Mouse (Mus musculus): ENCODE results near the gene Defb23. TPM values are rescaled to one million over a fixed set of nuclear protein-coding genes. Genes with fewer than 3 reads are reported as not detected.

Defb23 gene
- polyA plus RNA-seq, 1 experiment from 2014 or later = not detected

DNA sequence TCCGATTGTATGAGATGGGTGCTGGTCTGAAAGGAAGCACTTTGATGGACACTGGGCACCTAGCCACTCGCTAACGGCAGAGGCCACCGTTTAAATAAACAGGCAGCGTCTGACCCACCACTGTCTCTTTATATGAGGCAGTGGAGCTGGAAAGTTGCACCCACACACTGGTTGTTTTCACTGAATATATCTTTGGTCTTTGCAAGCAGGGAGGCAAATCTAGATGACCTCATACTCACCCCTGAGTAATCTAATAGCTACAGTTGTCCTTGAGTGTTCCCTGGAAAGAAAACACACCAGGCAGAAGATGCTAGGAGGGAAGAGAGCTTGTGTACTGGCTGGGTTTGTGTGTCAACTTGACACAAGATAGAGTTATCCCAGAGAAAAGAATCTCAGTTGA lies 17.0 kb downstream of the Defb23 start:
- 26% methylated on average over 5 of the region's 5 CpGs for WGBS
- H3K4me1 ChIP-seq (ENCODE audit: control insufficient read depth, insufficient read depth, low read length) = peaks cover 4% of the 10 kb centered on the region; the same call in 1 of the 2 replicates
- H3K27ac ChIP-seq (ENCODE audit: low read length) = no peak overlapping the region
- H3K9me3 ChIP-seq (ENCODE audit: control insufficient read depth, low read depth, low read length) = no peaks in the 10 kb centered on the region
- H3K9ac ChIP-seq (replicated peaks; ENCODE audit: low read depth, low read length) = no peak overlapping the region
- H3K27me3 ChIP-seq (ENCODE audit: control insufficient read depth, insufficient read depth, low read length) = no peaks in the 10 kb centered on the region
- no peak overlapping the region for H3K4me3 ChIP-seq (ENCODE audit: low read depth, low read length)
- no peak for ATAC-seq (ENCODE audit: insufficient number of reproducible peaks, insufficient read depth, low FRiP score, low read depth)
- no peak overlapping the region for H3K4me2 ChIP-seq (replicated peaks; ENCODE audit: low read depth, low read length)
- no peaks in the 10 kb centered on the region for H3K36me3 ChIP-seq (ENCODE audit: control insufficient read depth, insufficient read depth, low read length)

DNA sequence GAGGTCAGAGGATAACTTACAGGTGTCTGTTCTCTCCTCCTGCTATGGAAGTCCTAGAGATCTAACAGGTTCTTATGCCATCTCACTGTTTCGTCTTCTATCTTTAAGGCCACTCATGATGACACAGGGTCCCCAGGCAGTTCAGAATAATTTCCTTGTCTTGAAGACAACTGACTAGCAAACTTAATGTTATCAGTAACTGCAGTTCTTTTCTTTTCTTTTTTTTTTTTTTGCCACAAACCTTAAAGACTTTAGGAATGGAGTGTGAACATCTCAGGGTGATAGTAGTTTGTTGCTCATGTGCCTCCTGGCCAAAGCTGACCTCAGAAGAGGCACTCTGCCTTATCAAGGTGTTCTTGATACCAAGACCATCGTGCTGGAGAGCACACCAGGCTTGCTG lies 17.8 kb downstream of the Defb23 start:
- Histone ChIP-seq H3K27ac (ENCODE audit: low read length) (no peak overlapping the region), H3K4me1 (ENCODE audit: control insufficient read depth, insufficient read depth, low read length) (peaks cover 4% of the 10 kb centered on the region; the same call in 1 of the 2 replicates), H3K4me2 (replicated peaks; ENCODE audit: low read depth, low read length) (no peak overlapping the region), H3K27me3 (ENCODE audit: control insufficient read depth, insufficient read depth, low read length) (no peaks in the 10 kb centered on the region), H3K9ac (replicated peaks; ENCODE audit: low read depth, low read length) (no peak overlapping the region), H3K9me3 (ENCODE audit: control insufficient read depth, low read depth, low read length) (no peaks in the 10 kb centered on the region), H3K36me3 (ENCODE audit: control insufficient read depth, insufficient read depth, low read length) (no peaks in the 10 kb centered on the region), H3K4me3 (ENCODE audit: low read depth, low read length) (no peak overlapping the region)
- 66% methylated on average over 2 of the region's 2 CpGs for WGBS
- no peak for ATAC-seq (ENCODE audit: insufficient number of reproducible peaks, insufficient read depth, low FRiP score, low read depth)

DNA sequence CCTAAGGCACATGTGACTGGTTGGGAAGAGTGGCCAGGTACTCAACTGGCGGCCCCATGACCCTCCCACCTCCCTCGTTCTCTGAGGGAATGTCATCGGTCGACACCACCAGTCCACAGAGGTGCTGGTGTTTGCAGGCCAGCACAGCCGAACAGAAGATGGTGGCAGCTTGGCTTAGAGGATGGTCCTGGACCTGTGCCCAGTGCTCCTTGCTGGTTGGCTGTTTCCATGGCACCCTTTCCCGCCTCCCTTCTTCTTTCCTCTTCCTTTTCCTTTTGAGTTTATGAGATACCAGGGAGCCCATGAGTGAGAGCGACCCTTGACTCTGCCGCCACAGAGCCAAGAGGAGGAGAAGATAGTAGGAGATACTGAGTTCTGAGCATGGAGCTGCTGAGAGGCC lies 21.1 kb downstream of the Defb23 start:
- Histone ChIP-seq H3K27ac (ENCODE audit: low read length) (no peak overlapping the region), H3K36me3 (ENCODE audit: control insufficient read depth, insufficient read depth, low read length) (no peaks in the 10 kb centered on the region), H3K4me2 (replicated peaks; ENCODE audit: low read depth, low read length) (no peak overlapping the region), H3K27me3 (ENCODE audit: control insufficient read depth, insufficient read depth, low read length) (no peaks in the 10 kb centered on the region), H3K9ac (replicated peaks; ENCODE audit: low read depth, low read length) (no peak overlapping the region), H3K4me3 (ENCODE audit: low read depth, low read length) (no peak overlapping the region), H3K9me3 (ENCODE audit: control insufficient read depth, low read depth, low read length) (no peaks in the 10 kb centered on the region), H3K4me1 (ENCODE audit: control insufficient read depth, insufficient read depth, low read length) (peaks cover 4% of the 10 kb centered on the region; the same call in 1 of the 2 replicates)
- ATAC-seq (ENCODE audit: insufficient number of reproducible peaks, insufficient read depth, low FRiP score, low read depth) = no peak
- 89% methylated on average over 8 of the region's 8 CpGs for WGBS

DNA sequence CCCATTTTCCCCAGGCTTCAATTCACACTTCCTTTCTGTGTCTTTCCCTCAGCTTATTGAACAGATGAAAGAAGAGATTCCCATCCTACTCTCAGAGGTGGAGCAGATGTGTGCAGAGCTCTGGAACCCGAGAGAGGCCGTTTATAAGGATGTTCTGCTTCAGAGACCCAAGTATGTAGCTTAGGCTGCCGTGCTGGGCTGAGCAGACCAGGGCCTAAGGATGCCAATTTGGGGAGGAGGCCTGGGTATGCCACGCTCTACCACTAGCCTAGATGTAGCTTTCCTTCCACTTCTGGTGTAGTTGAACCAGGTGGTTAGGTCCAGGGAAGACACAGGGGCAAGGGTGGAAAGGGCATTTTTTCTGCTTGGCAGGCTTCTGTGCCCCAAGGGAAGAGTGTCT lies 22.1 kb downstream of the Defb23 start:
- no peak overlapping the region for H3K9ac ChIP-seq (replicated peaks; ENCODE audit: low read depth, low read length)
- no peak overlapping the region for H3K4me3 ChIP-seq (ENCODE audit: low read depth, low read length)
- H3K4me2 ChIP-seq (replicated peaks; ENCODE audit: low read depth, low read length) = no peak overlapping the region
- no peak overlapping the region for H3K27ac ChIP-seq (ENCODE audit: low read length)
- ATAC-seq (ENCODE audit: insufficient number of reproducible peaks, insufficient read depth, low FRiP score, low read depth) = no peak
- H3K27me3 ChIP-seq (ENCODE audit: control insufficient read depth, insufficient read depth, low read length) = no peaks in the 10 kb centered on the region
- no peaks in the 10 kb centered on the region for H3K36me3 ChIP-seq (ENCODE audit: control insufficient read depth, insufficient read depth, low read length)
- H3K4me1 ChIP-seq (ENCODE audit: control insufficient read depth, insufficient read depth, low read length) = 0 out of 2 replicates have a peak, but pooled peaks cover under 1% of the 10 kb centered on the region
- no peaks in the 10 kb centered on the region for H3K9me3 ChIP-seq (ENCODE audit: control insufficient read depth, low read depth, low read length)
- 86% methylated on average over 4 of the region's 4 CpGs for WGBS

DNA sequence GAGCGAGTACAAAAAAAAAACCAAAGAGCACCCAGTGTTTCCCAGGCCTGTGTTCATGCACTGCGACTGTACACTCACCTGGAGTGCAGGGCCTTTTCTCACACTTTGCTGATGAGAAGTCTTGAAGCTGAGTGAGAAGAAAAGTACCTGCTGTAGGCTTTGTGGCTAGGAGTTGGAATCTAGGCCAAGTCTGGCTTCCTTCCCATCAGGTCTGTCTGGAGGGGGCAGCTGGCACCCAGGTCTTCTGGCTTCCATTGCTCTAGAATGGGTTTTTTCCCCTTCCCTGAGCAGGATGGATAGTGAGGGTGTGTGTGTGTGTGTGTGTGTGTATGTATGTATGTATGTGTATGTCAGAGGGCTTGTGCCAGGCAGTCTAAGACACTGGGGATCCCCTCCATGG lies 24.6 kb downstream of the Defb23 start:
- Histone ChIP-seq H3K36me3 (ENCODE audit: control insufficient read depth, insufficient read depth, low read length) (no peaks in the 10 kb centered on the region), H3K9me3 (ENCODE audit: control insufficient read depth, low read depth, low read length) (no peaks in the 10 kb centered on the region), H3K27ac (ENCODE audit: low read length) (no peak overlapping the region), H3K4me2 (replicated peaks; ENCODE audit: low read depth, low read length) (no peak overlapping the region), H3K4me3 (ENCODE audit: low read depth, low read length) (no peak overlapping the region), H3K9ac (replicated peaks; ENCODE audit: low read depth, low read length) (no peak overlapping the region), H3K27me3 (ENCODE audit: control insufficient read depth, insufficient read depth, low read length) (no peaks in the 10 kb centered on the region), H3K4me1 (ENCODE audit: control insufficient read depth, insufficient read depth, low read length) (0 out of 2 replicates have a peak, but pooled peaks cover 5% of the 10 kb centered on the region)
- no peak for ATAC-seq (ENCODE audit: insufficient number of reproducible peaks, insufficient read depth, low FRiP score, low read depth)
- 68% methylated on average over 2 of the region's 2 CpGs for whole genome bisulfite sequencing

DNA sequence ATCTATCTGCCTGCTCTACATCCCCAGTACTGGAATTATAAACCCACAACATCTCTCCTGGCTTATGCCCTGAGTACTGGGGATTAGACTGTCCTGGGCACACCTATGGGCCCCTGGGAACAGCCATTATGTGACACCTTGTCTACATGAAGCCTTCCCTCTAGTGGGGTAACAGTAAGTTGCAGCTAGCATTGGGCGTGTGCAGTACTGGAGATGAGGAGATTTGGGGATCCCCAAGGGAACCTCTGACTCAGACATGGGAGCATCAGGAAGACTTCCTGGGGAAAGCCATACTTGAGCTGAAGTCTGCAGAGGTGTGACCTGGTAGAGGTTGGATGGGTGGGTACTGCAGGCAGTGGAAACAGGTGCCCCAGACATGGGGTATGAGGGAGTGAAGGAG lies 25.5 kb downstream of the Defb23 start:
- Histone ChIP-seq H3K9ac (replicated peaks; ENCODE audit: low read depth, low read length) (no peak overlapping the region), H3K4me3 (ENCODE audit: low read depth, low read length) (no peak overlapping the region), H3K4me1 (ENCODE audit: control insufficient read depth, insufficient read depth, low read length) (0 out of 2 replicates have a peak, but pooled peaks cover 5% of the 10 kb centered on the region), H3K9me3 (ENCODE audit: control insufficient read depth, low read depth, low read length) (no peaks in the 10 kb centered on the region), H3K36me3 (ENCODE audit: control insufficient read depth, insufficient read depth, low read length) (no peaks in the 10 kb centered on the region), H3K4me2 (replicated peaks; ENCODE audit: low read depth, low read length) (no peak overlapping the region), H3K27me3 (ENCODE audit: control insufficient read depth, insufficient read depth, low read length) (no peaks in the 10 kb centered on the region), H3K27ac (ENCODE audit: low read length) (no peak overlapping the region)
- no peak for ATAC-seq (ENCODE audit: insufficient number of reproducible peaks, insufficient read depth, low FRiP score, low read depth)
- WGBS = 68% methylated on average over 1 of the region's 1 CpGs

DNA sequence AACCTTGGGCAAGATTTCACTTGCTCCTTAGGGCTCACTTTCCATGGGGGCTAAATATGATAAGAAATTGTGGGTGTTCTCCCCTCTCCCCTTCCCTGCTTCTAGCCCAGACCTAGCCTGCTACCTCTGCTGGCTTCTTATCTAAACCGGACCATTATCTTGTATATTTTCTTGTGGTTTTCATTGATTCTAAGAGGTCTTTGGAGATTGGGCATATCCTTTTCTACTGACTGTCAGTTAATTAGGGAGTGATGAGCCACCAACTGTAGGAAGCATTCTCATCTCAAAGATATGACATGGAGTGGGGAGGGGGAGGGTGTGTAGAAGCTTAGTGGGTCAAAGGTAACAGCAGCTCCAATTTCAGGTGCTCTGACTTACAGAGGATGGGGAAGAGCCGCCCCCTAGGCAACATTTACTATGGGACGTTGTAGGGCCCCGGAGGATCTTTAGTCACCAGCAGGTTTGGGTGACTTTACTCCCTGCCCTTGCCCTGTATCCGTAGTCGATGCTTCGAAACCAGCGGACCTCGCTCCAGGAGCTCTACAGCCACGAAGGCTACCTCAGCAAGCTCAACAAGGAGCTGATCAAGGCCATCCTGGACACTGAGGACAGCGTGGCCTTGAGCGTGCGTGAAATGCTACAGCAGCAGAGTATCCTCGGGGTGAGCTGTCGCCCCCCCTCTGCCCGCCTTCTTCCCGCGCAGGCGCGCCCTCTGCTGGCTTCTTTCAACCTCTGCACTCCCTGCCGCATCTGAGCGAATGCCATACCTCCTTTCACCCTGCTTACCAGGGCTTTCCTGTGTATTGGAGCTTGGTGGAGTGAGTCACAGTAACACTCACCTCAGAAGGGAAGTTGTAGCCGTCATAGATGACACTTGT lies 27.2 kb downstream of the Defb23 start:
- WGBS = 4% methylated on average over 23 of the region's 23 CpGs
- peak overlapping the region; percentile 42 for H3K9ac ChIP-seq (replicated peaks; ENCODE audit: low read depth, low read length)
- H3K4me2 ChIP-seq (replicated peaks; ENCODE audit: low read depth, low read length) = peak overlapping the region; percentile 73
- H3K4me3 ChIP-seq (ENCODE audit: low read depth, low read length) = peak overlapping the region; percentile 28
- ATAC-seq (ENCODE audit: insufficient number of reproducible peaks, insufficient read depth, low FRiP score, low read depth) = peak; percentile 85
- H3K9me3 ChIP-seq (ENCODE audit: control insufficient read depth, low read depth, low read length) = no peaks in the 10 kb centered on the region
- no peaks in the 10 kb centered on the region for H3K27me3 ChIP-seq (ENCODE audit: control insufficient read depth, insufficient read depth, low read length)
- H3K4me1 ChIP-seq (ENCODE audit: control insufficient read depth, insufficient read depth, low read length) = 0 out of 2 replicates have a peak, but pooled peaks cover 5% of the 10 kb centered on the region
- no peak overlapping the region for H3K27ac ChIP-seq (ENCODE audit: low read length)
- H3K36me3 ChIP-seq (ENCODE audit: control insufficient read depth, insufficient read depth, low read length) = no peaks in the 10 kb centered on the region

DNA sequence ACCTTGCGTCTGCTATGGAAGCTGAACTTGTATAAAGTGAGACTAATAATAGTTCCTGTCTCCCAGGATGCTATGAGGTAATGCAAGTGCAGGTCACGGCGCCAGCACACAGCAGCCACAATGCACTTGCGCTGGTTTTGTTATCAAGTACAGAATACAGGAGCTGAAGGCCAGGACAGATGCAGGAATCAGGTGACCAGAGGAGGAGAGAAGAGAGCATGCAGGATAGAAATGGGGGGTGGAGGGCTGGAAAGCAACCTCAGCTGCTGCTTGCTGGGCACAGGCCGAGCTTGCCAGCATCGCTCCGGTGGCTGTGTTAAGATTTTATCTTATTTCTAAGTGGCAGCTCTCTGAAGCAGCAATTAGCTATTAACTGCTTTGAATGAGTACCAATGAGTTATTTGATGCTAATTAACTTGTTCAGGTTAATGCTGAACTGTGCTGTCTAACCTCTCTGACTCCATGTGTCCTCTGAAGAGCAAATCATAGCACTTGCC lies 28.0 kb downstream of the Defb23 start:
- no peak for ATAC-seq (ENCODE audit: insufficient number of reproducible peaks, insufficient read depth, low FRiP score, low read depth)
- H3K27me3 ChIP-seq (ENCODE audit: control insufficient read depth, insufficient read depth, low read length) = no peaks in the 10 kb centered on the region
- H3K9me3 ChIP-seq (ENCODE audit: control insufficient read depth, low read depth, low read length) = no peaks in the 10 kb centered on the region
- H3K4me1 ChIP-seq (ENCODE audit: control insufficient read depth, insufficient read depth, low read length) = 0 out of 2 replicates have a peak, but pooled peaks cover 5% of the 10 kb centered on the region
- WGBS = 78% methylated on average over 7 of the region's 7 CpGs
- no peak overlapping the region for H3K9ac ChIP-seq (replicated peaks; ENCODE audit: low read depth, low read length)
- H3K36me3 ChIP-seq (ENCODE audit: control insufficient read depth, insufficient read depth, low read length) = no peaks in the 10 kb centered on the region
- H3K4me3 ChIP-seq (ENCODE audit: low read depth, low read length) = no peak overlapping the region
- no peak overlapping the region for H3K27ac ChIP-seq (ENCODE audit: low read length)
- no peak overlapping the region for H3K4me2 ChIP-seq (replicated peaks; ENCODE audit: low read depth, low read length)
